In genomic region chr19:41317315-41318095, GRCm38 (mm10) we compare ENCODE assay signal across 7 mouse cellular contexts. TPM values are rescaled to one million over a fixed set of nuclear protein-coding genes. Genes with fewer than 3 reads are reported as not detected.
DNase-seq lines count a peak whose midpoint lies in the region; ATAC-seq lines count a peak whose summit lies in the region.

No protein-coding gene starts in this region.

- no peaks in the 10 kb centered on the region for H3K36me3 ChIP-seq in forebrain, embryonic 13.5 days (ENCODE audit: poor library complexity, severe bottlenecking)

- H3K4me1 ChIP-seq in forebrain, embryonic 13.5 days, result 0 out of 2 replicates have a peak, but pooled peaks cover 3% of the 10 kb centered on the region

- H3K27ac ChIP-seq in forebrain, embryonic 13.5 days, result no peak overlapping the region

- H3K27me3 ChIP-seq in forebrain, embryonic 13.5 days, result no peaks in the 10 kb centered on the region; the same call in 1 of the 2 replicates

- H3K4me2 ChIP-seq in forebrain, embryonic 13.5 days, result peak overlapping the region; percentile 32

- no peak overlapping the region for H3K4me3 ChIP-seq in forebrain, embryonic 13.5 days

- ATAC-seq in forebrain, embryonic 13.5 days, result peak; percentile 67; the same call in 1 of the 2 replicates

- H3K9ac ChIP-seq in forebrain, embryonic 13.5 days, result peak overlapping the region; percentile 21; the same call in 1 of the 2 replicates

- WGBS in forebrain, embryonic 13.5 days, result 21% methylated on average over 11 of the region's 11 CpGs

- peak; percentile 35 for DNase-seq in urinary bladder, postnatal 25 days (ENCODE audit: low spot score)
- no peak for DNase-seq in urinary bladder, adult 2 months (ENCODE audit: low spot score)
- DNase-seq in brain, embryonic 18.5 days (ENCODE audit: low read depth, low spot score), result peak; percentile 18
- DNase-seq in kidney, postnatal 14 days, result peak; percentile 49
- peak; percentile 26 for DNase-seq in lung, postnatal 25 days (ENCODE audit: low spot score)
- DNase-seq in retina, postnatal 7 days (ENCODE audit: low read depth, low spot score), result peak; percentile 46

- H3K9me3 ChIP-seq in forebrain, embryonic 13.5 days (replicated peaks), result no peaks in the 10 kb centered on the region

RNA-seq across cellular contexts. Expression of gene Tm9sf3, which starts 53.7 kb away (rescaled TPM):
- polyA plus RNA-seq in urinary bladder, adult 2 months (2012; rRNA removed), result 130 and 138 TPM in 2 replicates
- polyA plus RNA-seq in forebrain, embryonic 13.5 days (2015; fragmentation: Nextera tagmentation; extraction: Ambion mirVana), result 81.3 and 84.2 TPM in 2 replicates
